Mouse (Mus musculus) frontal cortex, adult 2 months (tissue): ENCODE measurements around the gene Prkch. TPM values are rescaled to one million over a fixed set of nuclear protein-coding genes. Genes with fewer than 3 reads are reported as not detected.

Source experiments
- DNase-seq, 2 experiments: peaks; one replicate each; pipeline ENCODE4 v3.0.0; 2022; ENCODE audit warnings: low spot score in 1 of 2; ENCODE audit errors: extremely low spot score in 1 of 2
- polyA plus RNA-seq: library from polyadenylated mRNA; depleted of rRNA; stranded (reverse); fragments of >200 nt; gene quantifications from 2 replicates; pipeline ENCODE4 v1.2.3, GENCODE M21; 2012

The Prkch gene
- polyA plus RNA-seq, 1 experiment, result 3.1 TPM

GRCm38 (mm10) chr12:73788850-73789249, 204.3 kb downstream of the Prkch start:
- DNase-seq, result no peak

DNA sequence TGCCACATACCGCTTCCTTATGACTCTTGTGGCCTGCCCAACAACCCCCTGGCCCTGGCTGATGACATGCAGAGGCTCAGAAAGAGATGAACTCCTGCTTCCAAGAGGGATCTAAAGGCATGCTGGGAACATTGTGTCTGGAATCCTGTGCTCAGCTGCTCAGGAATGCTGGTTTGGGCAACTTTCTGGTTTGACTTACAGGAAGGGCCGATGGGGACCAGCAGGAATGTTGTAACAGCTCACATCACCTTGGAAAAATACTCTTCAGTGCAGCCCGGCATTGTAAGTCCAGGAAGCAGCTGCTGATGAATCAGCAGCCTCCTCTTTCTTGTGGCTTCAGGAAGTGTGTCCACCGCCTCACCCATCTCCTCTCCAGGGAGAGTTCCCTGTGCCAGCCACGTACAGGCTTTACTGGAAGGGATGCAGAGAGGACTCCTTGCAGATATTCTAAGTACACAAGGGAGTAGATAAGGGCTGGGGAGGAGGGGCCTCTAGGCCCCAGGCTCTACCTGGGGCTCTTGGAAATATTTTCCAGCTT, 206.0 kb downstream of the Prkch start:
- no peak for DNase-seq

- no peak for DNase-seq
Observed at GRCm38 (mm10) chr12:73793216-73793615, 208.6 kb downstream of the Prkch start.

DNA sequence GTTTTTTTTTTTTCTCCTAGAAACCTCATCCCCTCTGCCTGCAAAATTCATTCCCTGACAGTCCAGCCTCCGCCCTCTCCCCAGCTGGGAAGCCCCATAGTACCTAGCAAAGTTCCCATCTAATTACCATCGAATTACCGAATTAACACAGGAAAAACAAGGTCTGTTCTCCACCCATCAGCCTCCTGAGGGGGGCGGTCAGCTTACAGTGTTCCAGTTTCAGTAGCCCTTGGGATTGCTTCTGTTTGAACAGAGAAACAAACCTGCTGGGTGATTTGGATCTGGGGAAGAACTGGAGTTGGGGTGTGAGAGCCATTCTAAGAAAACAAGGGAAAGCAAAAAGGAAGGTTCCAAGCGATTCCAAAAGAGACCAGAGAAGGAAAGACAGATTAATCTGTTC, 209.1 kb downstream of the Prkch start:
- DNase-seq, result no peak

GRCm38 (mm10) chr12:73794151-73794883, 209.7 kb downstream of the Prkch start:
- DNase-seq, result peak; percentile 47 to 75

DNA sequence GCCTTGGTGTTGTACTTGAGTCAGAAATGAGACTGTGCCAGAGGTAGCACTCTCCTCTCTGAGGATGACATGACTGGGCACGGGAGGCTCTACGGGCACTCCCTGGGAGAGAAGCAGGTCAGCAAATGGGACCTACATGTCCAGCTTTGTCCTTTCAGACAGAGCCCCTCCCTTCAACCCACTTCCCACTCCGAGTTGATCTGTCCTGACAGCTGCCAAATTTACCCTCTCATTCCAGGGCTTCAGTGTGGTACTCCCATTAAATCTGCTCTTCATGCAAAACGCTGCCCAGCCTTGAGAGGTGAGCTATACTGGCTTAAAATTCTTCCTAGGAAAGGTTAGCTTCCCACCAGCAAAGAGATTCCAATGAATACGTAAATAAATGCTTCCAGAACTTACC, 215.1 kb downstream of the Prkch start:
- DNase-seq, result no peak

- no peak for DNase-seq
Observed at GRCm38 (mm10) chr12:73800886-73801285, 216.3 kb downstream of the Prkch start.

GRCm38 (mm10) chr12:73801845-73802244, 217.2 kb downstream of the Prkch start:
- peak in 1 of 2 experiments; percentile 12 for DNase-seq

DNA sequence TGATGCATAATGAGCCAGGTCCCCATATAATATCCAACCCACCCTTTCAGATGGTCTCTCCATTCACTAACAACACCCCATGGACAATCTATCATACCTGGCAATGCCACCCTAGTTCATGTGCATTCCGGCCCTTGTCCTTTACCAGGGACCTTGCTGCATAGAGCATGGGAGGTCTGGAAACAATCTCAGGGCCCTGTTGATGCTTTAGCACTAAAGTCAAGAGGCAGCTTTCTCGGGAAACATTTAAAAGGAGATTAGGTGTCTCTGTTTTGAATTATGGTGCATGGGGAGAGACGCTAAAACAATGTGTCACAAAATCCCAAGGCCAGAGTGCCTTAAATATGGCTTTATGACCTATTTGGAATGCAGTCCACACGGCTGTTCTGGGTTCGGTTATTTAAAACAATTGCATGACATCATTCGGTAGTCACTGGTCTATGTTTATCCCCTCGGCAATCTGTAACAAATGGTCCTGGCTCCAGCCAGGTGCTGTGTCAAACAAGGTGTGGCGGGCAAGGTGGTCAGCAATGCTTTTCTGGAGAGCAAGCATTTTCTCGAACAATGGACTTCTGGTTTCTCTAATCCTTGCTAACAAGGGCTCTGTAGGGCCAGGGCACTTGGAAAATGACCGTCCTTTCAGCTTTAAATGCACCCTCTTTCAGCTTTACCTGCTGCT, 217.9 kb downstream of the Prkch start:
- DNase-seq, result no peak

GRCm38 (mm10) chr12:73803946-73804345, 219.3 kb downstream of the Prkch start:
- no peak for DNase-seq

DNA sequence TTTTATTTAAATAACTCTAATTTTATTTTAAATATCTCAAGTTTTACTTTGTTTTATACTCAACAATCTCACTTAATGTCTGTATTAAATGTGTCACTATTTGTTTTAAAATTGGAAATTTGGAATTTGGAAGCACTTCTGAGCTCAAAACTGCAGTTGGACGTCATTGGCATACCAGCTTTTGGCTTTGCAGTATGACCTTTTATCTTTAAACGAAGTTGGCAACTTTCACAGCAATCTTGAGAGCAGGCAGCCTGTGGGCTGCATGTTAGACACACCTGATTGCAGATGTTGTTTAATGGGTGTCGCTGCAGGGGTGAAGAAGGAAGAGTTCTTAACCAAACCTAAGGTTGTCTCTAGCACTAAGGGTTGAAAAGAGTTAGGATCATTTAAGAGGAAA, 220.9 kb downstream of the Prkch start:
- DNase-seq, result no peak

GRCm38 (mm10) chr12:73806003-73806402, 221.4 kb downstream of the Prkch start:
- DNase-seq, result no peak

- no peak for DNase-seq
Observed at GRCm38 (mm10) chr12:73807228-73807627, 222.6 kb downstream of the Prkch start.

- DNase-seq, result peak in 1 of 2 experiments; percentile 62
Observed at GRCm38 (mm10) chr12:73810041-73810795, 225.6 kb downstream of the Prkch start.

GRCm38 (mm10) chr12:73810903-73811302, 226.3 kb downstream of the Prkch start:
- no peak for DNase-seq

- no peak for DNase-seq
Observed at GRCm38 (mm10) chr12:73812198-73812597, 227.6 kb downstream of the Prkch start.

DNA sequence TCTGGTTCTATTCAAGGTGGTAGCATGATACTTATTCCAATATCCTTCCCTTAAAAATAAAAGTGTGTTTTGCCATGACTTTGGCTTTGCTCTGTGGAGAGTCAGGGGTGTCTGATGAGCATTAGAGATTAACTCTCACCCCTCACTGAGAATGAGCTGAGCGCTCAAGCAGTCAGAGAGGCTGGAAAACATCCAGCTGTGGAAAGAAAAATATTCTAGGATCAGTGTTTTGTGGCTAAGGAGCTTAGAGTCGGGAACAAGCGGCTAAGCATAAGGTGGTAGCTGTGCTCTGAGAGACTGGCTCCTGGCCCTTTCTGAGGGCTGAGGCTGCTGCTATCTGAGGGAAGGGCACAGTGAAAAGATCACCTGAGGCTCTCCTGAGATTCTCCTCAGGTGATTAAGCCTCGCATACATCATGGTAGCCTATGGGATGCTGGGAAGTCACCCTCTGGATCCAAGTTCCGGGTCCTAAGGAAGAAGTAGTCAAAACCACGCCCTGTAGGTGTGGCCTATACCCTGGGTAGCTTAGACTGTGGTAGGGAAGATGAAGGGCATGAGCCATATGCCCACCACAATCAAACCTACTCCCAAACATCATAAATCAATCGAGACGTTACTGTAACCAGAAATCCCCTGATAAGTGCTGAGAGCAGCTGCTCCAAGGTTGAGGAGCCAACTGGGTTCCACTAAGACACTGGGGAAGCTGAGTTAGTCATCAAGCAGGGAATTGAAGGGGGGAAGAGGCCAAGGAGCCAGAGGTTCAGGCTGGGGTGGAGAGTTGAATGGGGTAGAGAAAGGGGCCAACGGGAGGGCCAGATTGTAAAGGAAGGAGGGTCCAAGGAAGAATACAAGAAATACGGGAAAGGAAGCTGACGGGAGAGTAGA, 228.7 kb downstream of the Prkch start:
- DNase-seq, result no peak

- no peak for DNase-seq
Observed at GRCm38 (mm10) chr12:73814056-73814735, 229.6 kb downstream of the Prkch start.

- no peak for DNase-seq
Observed at GRCm38 (mm10) chr12:73814897-73815296, 230.3 kb downstream of the Prkch start.

DNA sequence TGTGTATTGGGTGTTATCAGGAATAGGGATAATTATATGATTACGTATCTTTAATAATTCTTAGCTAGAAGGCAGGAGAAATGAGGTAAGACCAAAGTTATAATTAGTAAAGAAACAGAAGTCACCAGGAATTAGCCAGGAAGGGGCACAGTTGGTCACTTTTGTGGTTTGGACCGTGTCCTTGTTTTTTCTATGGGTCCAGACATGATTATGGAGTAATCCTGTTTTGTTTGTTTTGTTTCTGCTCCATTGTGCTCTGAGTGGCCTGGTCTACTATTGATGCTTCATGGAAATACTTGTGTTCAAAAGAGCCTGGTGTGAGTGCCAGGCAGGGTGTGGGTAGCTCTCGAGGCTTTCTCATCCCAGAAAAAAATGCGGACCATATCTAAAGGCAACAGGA, 230.9 kb downstream of the Prkch start:
- no peak for DNase-seq
